Mouse (Mus musculus): ENCODE results near the gene Gm29666. TPM values are rescaled to one million over a fixed set of nuclear protein-coding genes. Genes with fewer than 3 reads are reported as not detected.

Gene Gm29666
- 0.28 and 0.33 TPM in 2 replicates for polyA plus RNA-seq (2014; fragmentation: Nextera tagmentation; extraction: Ambion mirVana)

DNA sequence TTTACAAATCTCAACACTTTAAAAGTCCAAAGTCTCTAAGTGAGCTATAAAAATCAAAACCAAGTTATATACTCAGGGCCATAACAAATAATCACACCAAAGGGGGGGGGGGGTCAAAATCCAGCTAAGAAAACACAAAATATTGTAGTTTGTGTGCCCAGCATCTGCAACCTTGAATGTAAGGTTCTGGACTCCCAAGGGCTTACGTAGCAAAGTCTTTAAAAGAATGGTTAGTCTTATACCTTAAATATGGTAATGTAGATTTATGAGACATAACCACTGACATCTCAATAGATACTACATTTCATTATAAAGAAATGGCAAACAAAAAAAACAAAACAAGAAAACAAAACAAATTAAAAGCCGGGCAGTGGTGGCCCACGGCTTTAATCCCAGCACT lies at the start of gene Gm29666:
Gm29666 (minus strand) TSS at position 101 of the 400 bp plus-strand sequence.
- Histone ChIP-seq H3K9ac (ENCODE audit: low read depth, low read length) (no peak within 1 kb of the TSS), H3K4me1 (ENCODE audit: control insufficient read depth, insufficient read depth, low read length) (no peaks in the 10 kb centered on the region), H3K36me3 (ENCODE audit: control insufficient read depth, insufficient read depth, low read length) (no peaks in the 10 kb centered on the region), H3K4me3 (ENCODE audit: low read depth, low read length) (no peak within 1 kb of the TSS), H3K9me3 (ENCODE audit: control insufficient read depth, low read length) (no peaks in the 10 kb centered on the region), H3K27ac (replicated peaks; ENCODE audit: low read depth, low read length) (no peak within 1 kb of the TSS), H3K27me3 (replicated peaks; ENCODE audit: control insufficient read depth, insufficient read depth, low read length) (no peaks in the 10 kb centered on the region), H3K4me2 (ENCODE audit: low read depth, low read length) (no peak within 1 kb of the TSS)
- ATAC-seq (ENCODE audit: low read depth): no peak
- DNase-seq (ENCODE audit: low spot score): no peak
- 88% methylated on average over 3 of the region's 3 CpGs for WGBS

DNA sequence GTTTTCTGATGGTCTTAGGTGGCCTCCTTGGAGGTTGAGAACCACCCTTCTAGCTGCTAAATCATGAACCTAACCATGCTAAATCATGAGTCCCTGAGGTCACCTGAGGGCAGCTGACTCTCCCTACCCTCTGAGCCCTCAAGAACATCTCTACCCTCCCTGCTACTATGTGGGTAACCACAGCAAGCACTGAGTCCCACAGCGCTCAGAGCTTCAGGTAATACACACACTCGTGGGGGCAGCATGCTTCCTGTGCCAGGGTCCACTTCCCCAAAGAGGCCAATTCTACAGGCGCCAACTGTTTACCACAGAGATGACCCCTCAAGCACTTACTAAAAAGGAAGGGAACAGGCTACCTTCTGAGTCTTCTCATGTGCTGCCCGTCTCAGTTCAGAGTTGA lies 48.7 kb upstream of the Gm29666 start:
- ATAC-seq (ENCODE audit: low read depth): no peak

DNA sequence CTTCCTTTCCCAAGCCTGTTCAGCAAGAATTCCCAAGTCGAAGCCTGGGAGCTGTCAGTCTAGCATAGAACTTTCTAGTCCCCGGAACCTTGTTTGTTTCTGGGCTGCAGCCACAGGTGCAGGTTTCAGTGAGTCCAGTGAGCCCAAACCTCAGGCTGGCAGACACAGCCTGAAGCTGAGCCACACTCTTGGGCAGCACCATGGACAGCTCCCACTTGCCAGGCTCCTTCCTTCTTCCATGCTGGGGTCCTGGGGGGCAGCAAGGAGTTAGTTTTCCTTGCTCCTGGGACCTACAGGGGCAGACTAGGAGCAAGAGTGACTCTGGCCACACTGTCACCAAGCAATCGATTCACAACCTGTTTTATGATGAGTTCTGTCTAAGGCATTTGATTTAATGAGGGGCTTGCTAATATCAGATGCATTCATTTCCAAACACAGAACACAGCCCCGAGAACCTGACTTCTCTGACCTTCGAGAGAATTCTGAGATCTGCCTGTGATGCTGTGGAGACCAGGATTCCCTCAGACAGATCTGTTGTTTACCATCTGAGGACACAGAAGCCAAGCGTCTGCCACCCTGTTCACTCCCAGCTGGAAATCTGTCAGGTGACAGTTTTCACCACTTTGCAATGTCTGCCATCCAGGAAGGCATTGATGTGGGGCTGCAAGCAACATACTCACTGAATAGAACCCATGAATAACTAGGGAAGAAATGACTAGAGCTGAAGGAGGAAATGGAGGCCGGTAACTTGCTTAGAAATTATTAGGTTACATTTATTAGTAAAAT lies 45.9 kb upstream of the Gm29666 start:
- H3K27ac ChIP-seq (replicated peaks; ENCODE audit: low read depth, low read length): no peak overlapping the region
- H3K4me1 ChIP-seq (ENCODE audit: control insufficient read depth, insufficient read depth, low read length): no peaks in the 10 kb centered on the region
- 63% methylated on average over 7 of the region's 7 CpGs for WGBS
- no peaks in the 10 kb centered on the region for H3K9me3 ChIP-seq (ENCODE audit: control insufficient read depth, low read length)
- peak; percentile 70 for DNase-seq (ENCODE audit: low spot score)
- H3K27me3 ChIP-seq (replicated peaks; ENCODE audit: control insufficient read depth, insufficient read depth, low read length): no peaks in the 10 kb centered on the region
- ATAC-seq (ENCODE audit: low read depth): no peak
- H3K4me2 ChIP-seq (ENCODE audit: low read depth, low read length): no peak overlapping the region
- no peak overlapping the region for H3K4me3 ChIP-seq (ENCODE audit: low read depth, low read length)
- H3K36me3 ChIP-seq (ENCODE audit: control insufficient read depth, insufficient read depth, low read length): no peaks in the 10 kb centered on the region
- no peak overlapping the region for H3K9ac ChIP-seq (ENCODE audit: low read depth, low read length)

More for the DNA sequence above, 48.7 kb upstream of the Gm29666 start:
- Histone ChIP-seq H3K4me1 (ENCODE audit: control insufficient read depth, insufficient read depth, low read length) (no peaks in the 10 kb centered on the region), H3K9me3 (ENCODE audit: control insufficient read depth, low read length) (no peaks in the 10 kb centered on the region), H3K9ac (ENCODE audit: low read depth, low read length) (no peak overlapping the region), H3K27ac (replicated peaks; ENCODE audit: low read depth, low read length) (no peak overlapping the region), H3K4me2 (ENCODE audit: low read depth, low read length) (no peak overlapping the region), H3K36me3 (ENCODE audit: control insufficient read depth, insufficient read depth, low read length) (no peaks in the 10 kb centered on the region), H3K27me3 (replicated peaks; ENCODE audit: control insufficient read depth, insufficient read depth, low read length) (no peaks in the 10 kb centered on the region), H3K4me3 (ENCODE audit: low read depth, low read length) (no peak overlapping the region)
- DNase-seq (ENCODE audit: low spot score): no peak
- WGBS: 93% methylated on average over 4 of the region's 4 CpGs

DNA sequence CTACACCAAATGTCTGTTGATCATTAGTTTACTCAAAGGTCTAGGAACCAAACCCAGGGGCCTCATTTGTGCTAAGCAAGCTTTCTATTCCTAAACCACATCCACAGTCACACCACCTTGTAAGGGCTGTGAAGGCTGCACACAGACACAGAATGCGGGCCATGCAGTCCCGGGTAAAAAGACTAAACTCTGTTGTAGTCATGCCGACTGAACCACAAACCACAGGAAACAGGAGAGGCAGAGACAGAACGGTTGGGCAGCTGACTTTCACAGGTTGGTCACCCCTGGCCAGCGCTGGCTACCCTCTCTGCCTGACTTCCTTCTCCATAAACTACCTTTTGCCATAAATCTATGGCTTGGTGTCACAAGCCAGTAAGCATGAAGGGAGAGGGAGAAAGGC lies 44.9 kb upstream of the Gm29666 start:
- ATAC-seq (ENCODE audit: low read depth): no peak
- H3K4me3 ChIP-seq (ENCODE audit: low read depth, low read length): no peak overlapping the region
- no peak overlapping the region for H3K9ac ChIP-seq (ENCODE audit: low read depth, low read length)
- DNase-seq (ENCODE audit: low spot score): no peak
- H3K27me3 ChIP-seq (replicated peaks; ENCODE audit: control insufficient read depth, insufficient read depth, low read length): no peaks in the 10 kb centered on the region
- WGBS: 69% methylated on average over 5 of the region's 5 CpGs
- H3K4me2 ChIP-seq (ENCODE audit: low read depth, low read length): no peak overlapping the region
- no peaks in the 10 kb centered on the region for H3K9me3 ChIP-seq (ENCODE audit: control insufficient read depth, low read length)
- no peaks in the 10 kb centered on the region for H3K36me3 ChIP-seq (ENCODE audit: control insufficient read depth, insufficient read depth, low read length)
- H3K4me1 ChIP-seq (ENCODE audit: control insufficient read depth, insufficient read depth, low read length): no peaks in the 10 kb centered on the region
- no peak overlapping the region for H3K27ac ChIP-seq (replicated peaks; ENCODE audit: low read depth, low read length)

DNA sequence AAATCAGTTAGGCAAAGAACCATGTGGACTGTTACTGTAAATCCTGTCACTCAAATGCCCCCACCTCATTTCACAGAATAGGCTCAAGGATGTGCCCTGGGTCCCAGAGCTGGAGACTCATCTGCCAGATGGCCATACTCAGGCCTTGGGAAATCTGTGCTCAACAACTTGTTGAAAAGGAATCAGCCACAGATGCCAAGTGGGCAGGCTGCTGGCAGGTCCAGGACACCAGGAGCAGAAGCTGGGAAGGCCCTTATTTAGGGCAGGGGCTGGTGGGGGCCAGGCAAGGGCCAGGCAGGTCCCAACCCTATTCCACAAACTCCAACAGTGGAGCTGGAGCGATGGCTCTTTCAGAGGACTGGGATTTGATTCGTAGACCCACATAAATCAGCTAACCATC lies 42.7 kb upstream of the Gm29666 start:
- ATAC-seq (ENCODE audit: low read depth) (no peak), DNase-seq (ENCODE audit: low spot score) (no peak)
- Histone ChIP-seq H3K4me3 (ENCODE audit: low read depth, low read length) (no peak overlapping the region), H3K4me1 (ENCODE audit: control insufficient read depth, insufficient read depth, low read length) (no peaks in the 10 kb centered on the region), H3K9ac (ENCODE audit: low read depth, low read length) (no peak overlapping the region), H3K27ac (replicated peaks; ENCODE audit: low read depth, low read length) (no peak overlapping the region), H3K36me3 (ENCODE audit: control insufficient read depth, insufficient read depth, low read length) (0 out of 2 replicates have a peak, but pooled peaks cover 6% of the 10 kb centered on the region), H3K27me3 (replicated peaks; ENCODE audit: control insufficient read depth, insufficient read depth, low read length) (no peaks in the 10 kb centered on the region), H3K9me3 (ENCODE audit: control insufficient read depth, low read length) (no peaks in the 10 kb centered on the region), H3K4me2 (ENCODE audit: low read depth, low read length) (no peak overlapping the region)
- WGBS: 90% methylated on average over 2 of the region's 2 CpGs

DNA sequence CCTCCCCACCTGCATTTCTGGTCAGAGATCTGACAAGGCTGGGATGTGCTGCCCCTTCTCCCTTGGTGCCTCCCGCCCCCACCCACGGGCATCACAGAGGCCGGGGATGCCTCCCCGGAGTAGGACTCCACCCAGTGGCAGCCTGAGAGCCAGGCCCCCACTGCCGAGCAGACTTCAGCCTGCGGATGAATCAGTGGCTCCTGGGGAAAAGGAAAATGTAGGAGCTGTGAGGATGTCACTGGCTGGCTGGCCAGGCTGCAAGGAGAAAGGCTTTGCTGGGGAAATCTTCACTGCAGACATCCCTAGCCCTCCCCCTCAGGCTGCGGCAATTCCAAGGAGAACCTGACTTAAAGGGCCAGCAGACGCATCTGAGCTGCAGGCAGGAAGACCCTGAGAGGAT lies 40.9 kb upstream of the Gm29666 start:
- no peaks in the 10 kb centered on the region for H3K4me1 ChIP-seq (ENCODE audit: control insufficient read depth, insufficient read depth, low read length)
- WGBS: 23% methylated on average over 8 of the region's 8 CpGs
- no peak for DNase-seq (ENCODE audit: low spot score)
- ATAC-seq (ENCODE audit: low read depth): no peak
- no peaks in the 10 kb centered on the region for H3K9me3 ChIP-seq (ENCODE audit: control insufficient read depth, low read length)
- H3K27ac ChIP-seq (replicated peaks; ENCODE audit: low read depth, low read length): no peak overlapping the region
- H3K27me3 ChIP-seq (replicated peaks; ENCODE audit: control insufficient read depth, insufficient read depth, low read length): no peaks in the 10 kb centered on the region
- H3K4me2 ChIP-seq (ENCODE audit: low read depth, low read length): no peak overlapping the region
- peak overlapping the region; percentile 30; the same call in 1 of the 2 replicates for H3K9ac ChIP-seq (ENCODE audit: low read depth, low read length)
- H3K4me3 ChIP-seq (ENCODE audit: low read depth, low read length): no peak overlapping the region
- peaks cover 7% of the 10 kb centered on the region; the same call in 1 of the 2 replicates for H3K36me3 ChIP-seq (ENCODE audit: control insufficient read depth, insufficient read depth, low read length)

DNA sequence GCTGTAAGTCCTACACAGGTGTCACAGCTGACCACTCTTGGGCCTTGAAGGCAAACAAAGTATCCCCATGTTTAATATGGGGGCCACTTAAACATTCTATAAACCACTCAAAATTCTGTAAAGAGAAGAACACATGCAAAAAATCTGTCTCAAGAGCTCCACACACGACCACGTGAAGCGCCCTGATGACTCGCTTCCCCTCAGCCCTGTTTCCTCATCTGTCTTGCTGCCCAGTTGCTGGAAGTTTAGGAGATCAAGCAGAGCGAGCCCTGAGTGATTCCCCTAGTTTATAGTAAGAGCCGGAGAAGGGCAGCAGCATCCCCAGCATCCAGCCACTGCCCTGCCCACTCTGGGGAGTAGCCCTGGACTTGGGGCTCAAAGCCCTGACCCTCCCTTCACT lies 40.1 kb upstream of the Gm29666 start:
- no peak for ATAC-seq (ENCODE audit: low read depth)
- 82% methylated on average over 6 of the region's 6 CpGs for WGBS

DNA sequence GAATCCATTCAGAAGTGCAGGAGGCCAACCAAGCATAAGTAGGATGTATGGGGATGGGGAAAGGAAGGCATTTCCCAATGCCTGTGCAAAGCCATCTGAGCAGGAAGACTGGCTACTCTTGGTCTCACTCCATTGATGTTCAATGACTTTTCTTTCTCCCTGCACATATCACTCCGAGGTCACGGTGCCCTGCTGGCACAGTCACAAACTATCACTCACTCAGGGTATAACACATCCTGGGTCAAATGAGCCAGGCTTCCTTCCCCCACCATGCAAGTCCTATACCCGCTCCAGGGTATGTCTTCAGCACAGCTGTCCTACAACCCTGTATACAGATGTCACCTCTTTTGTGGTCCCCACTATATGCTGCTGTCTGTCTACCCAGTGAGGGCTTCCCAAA lies 38.5 kb upstream of the Gm29666 start:
- Histone ChIP-seq H3K4me1 (ENCODE audit: control insufficient read depth, insufficient read depth, low read length) (no peaks in the 10 kb centered on the region), H3K4me2 (ENCODE audit: low read depth, low read length) (no peak overlapping the region), H3K27ac (replicated peaks; ENCODE audit: low read depth, low read length) (no peak overlapping the region), H3K36me3 (ENCODE audit: control insufficient read depth, insufficient read depth, low read length) (peaks cover 29% of the 10 kb centered on the region; the same call in 1 of the 2 replicates), H3K27me3 (replicated peaks; ENCODE audit: control insufficient read depth, insufficient read depth, low read length) (no peaks in the 10 kb centered on the region), H3K4me3 (ENCODE audit: low read depth, low read length) (no peak overlapping the region), H3K9ac (ENCODE audit: low read depth, low read length) (no peak overlapping the region), H3K9me3 (ENCODE audit: control insufficient read depth, low read length) (no peaks in the 10 kb centered on the region)
- DNase-seq (ENCODE audit: low spot score): no peak
- ATAC-seq (ENCODE audit: low read depth): no peak
- WGBS: 92% methylated on average over 3 of the region's 3 CpGs

More for the DNA sequence above, 40.1 kb upstream of the Gm29666 start:
- H3K4me1 ChIP-seq (ENCODE audit: control insufficient read depth, insufficient read depth, low read length): no peaks in the 10 kb centered on the region
- peaks cover 15% of the 10 kb centered on the region; the same call in 1 of the 2 replicates for H3K36me3 ChIP-seq (ENCODE audit: control insufficient read depth, insufficient read depth, low read length)
- H3K27ac ChIP-seq (replicated peaks; ENCODE audit: low read depth, low read length): no peak overlapping the region
- no peak overlapping the region for H3K4me2 ChIP-seq (ENCODE audit: low read depth, low read length)
- H3K27me3 ChIP-seq (replicated peaks; ENCODE audit: control insufficient read depth, insufficient read depth, low read length): no peaks in the 10 kb centered on the region
- no peak overlapping the region for H3K9ac ChIP-seq (ENCODE audit: low read depth, low read length)
- DNase-seq (ENCODE audit: low spot score): no peak
- no peak overlapping the region for H3K4me3 ChIP-seq (ENCODE audit: low read depth, low read length)
- H3K9me3 ChIP-seq (ENCODE audit: control insufficient read depth, low read length): no peaks in the 10 kb centered on the region

DNA sequence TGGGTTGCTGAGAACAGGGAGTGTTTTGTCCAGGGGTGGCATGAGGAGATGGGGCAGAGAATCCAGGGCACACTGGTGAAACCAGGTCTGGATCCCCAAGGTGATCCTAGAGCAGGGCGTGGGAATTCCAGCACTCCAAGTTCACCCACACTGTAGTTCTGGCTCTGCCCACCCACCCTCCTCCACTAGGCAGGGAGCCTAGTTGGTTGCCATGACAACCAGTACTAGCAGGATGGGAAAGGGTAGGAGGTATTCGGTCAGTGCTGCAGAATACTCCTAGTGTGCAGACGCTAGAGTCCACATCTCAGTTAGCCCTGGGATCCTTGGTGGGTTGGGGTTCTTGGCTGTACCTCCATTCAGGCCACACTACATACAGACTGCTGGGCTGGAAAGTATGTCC lies 38.0 kb upstream of the Gm29666 start:
- DNase-seq (ENCODE audit: low spot score) (peak; percentile 31), ATAC-seq (ENCODE audit: low read depth) (no peak)
- Histone ChIP-seq H3K27ac (replicated peaks; ENCODE audit: low read depth, low read length) (no peak overlapping the region), H3K4me2 (ENCODE audit: low read depth, low read length) (no peak overlapping the region), H3K27me3 (replicated peaks; ENCODE audit: control insufficient read depth, insufficient read depth, low read length) (no peaks in the 10 kb centered on the region), H3K4me3 (ENCODE audit: low read depth, low read length) (no peak overlapping the region), H3K9me3 (ENCODE audit: control insufficient read depth, low read length) (no peaks in the 10 kb centered on the region), H3K4me1 (ENCODE audit: control insufficient read depth, insufficient read depth, low read length) (no peaks in the 10 kb centered on the region), H3K36me3 (ENCODE audit: control insufficient read depth, insufficient read depth, low read length) (peaks cover 34% of the 10 kb centered on the region; the same call in 1 of the 2 replicates), H3K9ac (ENCODE audit: low read depth, low read length) (no peak overlapping the region)
- WGBS: 35% methylated on average over 3 of the region's 3 CpGs

Data from embryonic facial prominence, embryonic 14.5 days (tissue).